Mouse (Mus musculus) hindbrain, postnatal 0 days (tissue): ENCODE results near the gene Neurl2. TPM values are rescaled to one million over a fixed set of nuclear protein-coding genes. Genes with fewer than 3 reads are reported as not detected.
A peak's percentile ranks its signal among the peaks of the same experiment; 100 is the strongest.

Source experiments
- ATAC-seq: fragments of 200-750 bp; cut with Nextera tagmentation; 2 replicates; pipeline ENCODE4 v1.8.0; 2017; ENCODE audit warnings: mild to moderate bottlenecking, moderate TSS enrichment, moderate library complexity
- DNase-seq: peaks from one replicate; pipeline ENCODE4 v3.0.0-alpha.2; 2015; ENCODE audit warnings: low spot score
- H3K27ac ChIP-seq: fragments of 300-500 bp; sonication (generic); 2 replicates; pipeline ENCODE4 v1.5.1; 2014; ENCODE audit warnings: mild to moderate bottlenecking
- H3K27me3 ChIP-seq: fragments of 300-500 bp; sonication (generic); 2 replicates; pipeline ENCODE4 v1.6.1; 2014; ENCODE audit warnings: low read length, mixed read lengths; ENCODE audit not compliant: insufficient read depth
- H3K36me3 ChIP-seq: fragments of 300-500 bp; sonication (generic); 2 replicates; pipeline ENCODE4 v1.6.1; 2014; ENCODE audit warnings: low read length, mixed read lengths; ENCODE audit not compliant: insufficient read depth
- H3K4me1 ChIP-seq: fragments of 300-500 bp; sonication (generic); 2 replicates; pipeline ENCODE4 v1.6.1; 2014; ENCODE audit warnings: antibody characterized with exemption, low read length, mixed read lengths; ENCODE audit not compliant: insufficient read depth
- H3K4me2 ChIP-seq: fragments of 300-500 bp; sonication (generic); 2 replicates; pipeline ENCODE4 v1.6.1; 2014; ENCODE audit warnings: low read depth, mild to moderate bottlenecking, low read length, moderate library complexity, mixed read lengths
- H3K4me3 ChIP-seq: fragments of 300-500 bp; sonication (generic); 2 replicates; pipeline ENCODE4 v1.5.1; 2014; ENCODE audit warnings: low read length
- H3K9ac ChIP-seq: fragments of 300-500 bp; sonication (generic); replicated peaks from 2 replicates; pipeline ENCODE4 v1.6.1; 2014; ENCODE audit warnings: mild to moderate bottlenecking, low read length, moderate library complexity, mixed read lengths
- H3K9me3 ChIP-seq: fragments of 300-500 bp; sonication (generic); 2 replicates; pipeline ENCODE4 v1.6.1; 2016; ENCODE audit warnings: low read length, mixed read lengths
- CTCF ChIP-seq: IDR thresholded peaks from 2 replicates; pipeline ENCODE4 v1.5.1; 2016; ENCODE audit warnings: antibody characterized with exemption, control low read depth, low read depth
- WGBS: fragments of 180-500 bp; shearing (Covaris S2); extraction: QIAGEN DNeasy Blood & Tissue Kit; methylation state at CpG from one replicate; pipeline ENCODE4 v1.1.7; 2014; 5-methylcytosine and 5-hydroxymethylcytosine counted together
- polyA plus RNA-seq: library from polyadenylated mRNA; unstranded; fragments of >200 nt; fragmentation: Nextera tagmentation; extraction: Ambion mirVana; gene quantifications from 2 replicates; pipeline ENCODE4 v1.2.1, GENCODE M21; 2015
- total RNA-seq: library from RNA; depleted of rRNA; stranded (reverse); fragments of >200 nt; gene quantifications from 2 replicates; pipeline ENCODE4 v1.2.3, GENCODE M21; 2014

Neurl2 gene
- total and polyA plus RNA-seq, 2 experiments from 2014 or later: 7.6 to 12.1 TPM

GRCm38 (mm10) chr2:164787779-164788178 lies 45.5 kb downstream of the Neurl2 start:
- Histone ChIP-seq H3K36me3 (peaks cover 18% of the 10 kb centered on the region; the same call in 1 of the 2 replicates), H3K9ac (no peak overlapping the region), H3K27ac (no peak overlapping the region), H3K4me2 (peak overlapping the region; percentile 93), H3K9me3 (no peaks in the 10 kb centered on the region), H3K4me3 (no peak overlapping the region), H3K4me1 (no peaks in the 10 kb centered on the region; the same call in 1 of the 2 replicates), H3K27me3 (no peaks in the 10 kb centered on the region)
- 79% methylated on average over 10 of the region's 10 CpGs for WGBS
- no peak for DNase-seq
- no peak for ATAC-seq
- no peak for TF ChIP-seq CTCF

DNA sequence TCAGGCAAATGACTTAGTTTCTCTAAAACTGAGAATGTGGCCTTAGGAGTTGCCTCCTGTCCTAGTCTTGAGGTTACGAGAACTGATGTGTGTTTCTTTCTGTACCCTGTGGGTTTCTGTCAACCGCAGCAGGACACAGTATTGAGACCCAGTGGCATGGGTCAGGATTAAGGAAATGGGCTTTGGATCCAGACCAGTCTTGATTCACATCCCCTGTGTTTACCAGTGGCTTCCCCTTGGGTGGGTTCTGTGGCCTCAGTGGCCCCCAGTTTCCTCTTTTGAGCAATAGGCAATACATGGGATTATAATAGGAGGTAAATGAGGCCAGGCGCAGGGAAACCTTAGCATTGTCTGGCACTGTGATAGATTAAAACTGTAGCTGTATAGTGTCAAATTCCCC lies 46.2 kb downstream of the Neurl2 start:
- no peaks in the 10 kb centered on the region for H3K9me3 ChIP-seq
- H3K4me2 ChIP-seq: peak overlapping the region; percentile 93
- ATAC-seq (no peak), DNase-seq (no peak)
- H3K36me3 ChIP-seq: peaks cover 11% of the 10 kb centered on the region; the same call in 1 of the 2 replicates
- H3K27ac ChIP-seq: peak overlapping the region; percentile 89; the same call in 1 of the 2 replicates
- no peak for TF ChIP-seq CTCF
- H3K9ac ChIP-seq: peak overlapping the region; percentile 92; the same call in 1 of the 2 replicates
- H3K27me3 ChIP-seq: no peaks in the 10 kb centered on the region
- no peaks in the 10 kb centered on the region; the same call in 1 of the 2 replicates for H3K4me1 ChIP-seq
- H3K4me3 ChIP-seq: peak overlapping the region; percentile 75
- 79% methylated on average over 3 of the region's 3 CpGs for WGBS

GRCm38 (mm10) chr2:164786388-164786885 lies 46.8 kb downstream of the Neurl2 start:
- H3K27ac ChIP-seq: peak overlapping the region; percentile 89
- peak overlapping the region; percentile 93 for H3K4me2 ChIP-seq
- WGBS: 7% methylated on average over 15 of the region's 15 CpGs
- DNase-seq (peak; percentile 48), ATAC-seq (peak; percentile 25; the same call in 1 of the 2 replicates)
- no peaks in the 10 kb centered on the region; the same call in 1 of the 2 replicates for H3K4me1 ChIP-seq
- H3K4me3 ChIP-seq: peak overlapping the region; percentile 75
- H3K9me3 ChIP-seq: no peaks in the 10 kb centered on the region
- 0 out of 2 replicates have a peak, but pooled peaks cover 6% of the 10 kb centered on the region for H3K36me3 ChIP-seq
- TF ChIP-seq CTCF: no peak
- H3K9ac ChIP-seq: peak overlapping the region; percentile 92
- H3K27me3 ChIP-seq: no peaks in the 10 kb centered on the region

- ATAC-seq: peak; percentile 92
- no peaks in the 10 kb centered on the region for H3K9me3 ChIP-seq
Measured at GRCm38 (mm10) chr2:164785481-164786387, 47.5 kb downstream of the Neurl2 start, which contains the start of gene Snx21. TSS of gene Snx21 (plus strand) at chr2:164785823.

DNA sequence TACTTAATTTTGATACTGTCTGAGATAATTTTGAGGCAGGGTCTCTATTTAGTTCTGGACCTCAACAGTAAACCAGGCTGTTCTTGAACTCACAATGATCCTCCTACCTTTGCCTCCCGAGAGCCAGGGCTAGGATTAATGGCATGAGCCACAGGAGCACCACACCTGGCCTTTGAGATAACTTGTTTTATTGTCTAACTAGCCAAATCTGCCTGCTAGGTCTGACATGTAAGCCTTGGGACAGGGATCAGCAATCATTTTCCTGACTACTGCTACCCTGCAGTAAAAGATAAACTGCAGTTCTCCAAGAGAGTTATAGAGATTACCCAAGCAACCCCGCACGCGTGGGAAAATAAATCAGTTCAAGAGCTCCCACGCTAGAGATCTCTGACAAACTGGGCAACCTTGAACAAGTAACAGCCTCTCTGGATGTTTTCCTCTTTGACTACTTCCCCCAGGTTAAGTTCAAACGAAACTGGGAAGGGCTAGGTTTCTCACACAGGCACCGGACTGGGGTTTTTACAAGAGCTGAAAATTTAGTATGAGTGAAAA lies 48.3 kb downstream of the Neurl2 start:
- 12% methylated on average over 7 of the region's 7 CpGs for WGBS
- peak overlapping the region; percentile 75 for H3K4me3 ChIP-seq
- no peak for TF ChIP-seq CTCF
- no peaks in the 10 kb centered on the region for H3K9me3 ChIP-seq
- H3K4me2 ChIP-seq: peak overlapping the region; percentile 93
- DNase-seq (no peak), ATAC-seq (no peak)
- peak overlapping the region; percentile 89 for H3K27ac ChIP-seq
- H3K36me3 ChIP-seq: no peaks in the 10 kb centered on the region
- H3K9ac ChIP-seq: peak overlapping the region; percentile 92; the same call in 1 of the 2 replicates
- H3K4me1 ChIP-seq: no peaks in the 10 kb centered on the region; the same call in 1 of the 2 replicates
- H3K27me3 ChIP-seq: no peaks in the 10 kb centered on the region

More at GRCm38 (mm10) chr2:164785481-164786387, 47.5 kb downstream of the Neurl2 start, which contains the start of gene Snx21:
- H3K9ac ChIP-seq: peak within 1 kb of the TSS; percentile 92
- under 1% methylated on average over 66 of the region's 89 CpGs for whole genome bisulfite sequencing
- peak within 1 kb of the TSS; percentile 93 for H3K4me2 ChIP-seq
- peak within 1 kb of the TSS; percentile 75 for H3K4me3 ChIP-seq
- H3K27ac ChIP-seq: peak within 1 kb of the TSS; percentile 89
- no peaks in the 10 kb centered on the region for H3K27me3 ChIP-seq
- peak; percentile 49 for TF ChIP-seq CTCF
- peak; percentile 89 for DNase-seq
- 0 out of 2 replicates have a peak, but pooled peaks cover 4% of the 10 kb centered on the region for H3K36me3 ChIP-seq
- H3K4me1 ChIP-seq: no peaks in the 10 kb centered on the region; the same call in 1 of the 2 replicates

- ATAC-seq: no peak
- H3K4me2 ChIP-seq: no peak overlapping the region
- DNase-seq: peak; percentile 50
Measured at GRCm38 (mm10) chr2:164783926-164784581, 49.2 kb downstream of the Neurl2 start.

More at GRCm38 (mm10) chr2:164783926-164784581, 49.2 kb downstream of the Neurl2 start:
- no peaks in the 10 kb centered on the region; the same call in 1 of the 2 replicates for H3K4me1 ChIP-seq
- H3K4me3 ChIP-seq: no peak overlapping the region
- no peaks in the 10 kb centered on the region for H3K9me3 ChIP-seq
- no peak overlapping the region for H3K27ac ChIP-seq
- no peaks in the 10 kb centered on the region for H3K27me3 ChIP-seq
- no peaks in the 10 kb centered on the region for H3K36me3 ChIP-seq
- H3K9ac ChIP-seq: no peak overlapping the region
- 80% methylated on average over 7 of the region's 7 CpGs for WGBS
- TF ChIP-seq CTCF: peak; percentile 51
